Mouse (Mus musculus): ENCODE measurements around the gene Nxpe3. TPM values are rescaled to one million over a fixed set of nuclear protein-coding genes. Genes with fewer than 3 reads are reported as not detected.
A peak's percentile ranks its signal among the peaks of the same experiment; 100 is the strongest.

Gene Nxpe3
- total and polyA plus RNA-seq, 3 experiments: 0.43 to 0.51 (median 0.44) TPM

DNA sequence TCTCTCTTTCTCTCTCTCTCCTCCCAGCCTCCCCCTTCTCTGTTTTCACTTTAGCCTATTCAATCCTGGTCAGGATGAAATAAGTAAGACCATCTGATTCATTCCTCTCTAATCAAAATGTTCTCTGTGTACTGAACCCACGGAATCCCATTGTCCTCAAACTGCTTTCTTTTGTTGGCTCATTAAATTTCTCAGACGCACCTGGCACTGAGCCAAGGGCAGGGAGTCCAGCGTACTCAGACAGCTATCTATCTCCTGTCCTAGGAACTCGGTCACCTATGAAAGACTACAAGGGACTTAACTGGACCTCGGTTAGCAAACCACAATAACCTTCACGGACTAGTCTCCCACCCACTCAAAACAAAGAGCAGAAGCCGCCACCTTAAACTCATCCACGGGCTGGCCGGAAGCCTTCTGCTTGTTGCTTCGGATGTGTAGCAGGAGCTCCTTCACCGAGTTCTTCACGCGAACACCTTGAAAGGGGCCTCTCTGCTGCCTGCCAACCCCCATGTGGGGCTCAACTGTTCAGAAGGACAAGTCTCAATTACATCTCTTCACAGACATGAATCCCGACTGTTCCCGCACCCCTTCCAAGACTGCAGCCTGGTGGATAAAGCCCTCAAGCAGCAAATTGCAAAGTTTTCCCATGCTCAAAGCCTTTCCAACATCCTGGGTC lies 75.8 kb downstream of the Nxpe3 start:
- WGBS: 22% methylated on average over 15 of the region's 15 CpGs
- H3K27ac ChIP-seq: peak overlapping the region; percentile 95
- peak overlapping the region; percentile 77 for H3K4me3 ChIP-seq
- peaks cover 17% of the 10 kb centered on the region for H3K36me3 ChIP-seq (ENCODE audit: control insufficient read depth, insufficient read depth, low read length)
- peaks cover 1% of the 10 kb centered on the region; the same call in 1 of the 2 replicates for H3K4me1 ChIP-seq (ENCODE audit: control insufficient read depth, insufficient read depth, low read length)
- H3K79me2 ChIP-seq (replicated peaks; ENCODE audit: control insufficient read depth, insufficient read depth, low read length): peaks cover 2% of the 10 kb centered on the region; the same call in 1 of the 2 replicates
- peak overlapping the region; percentile 68 for H3K9ac ChIP-seq (ENCODE audit: low read depth, low read length)
- intact Hi-C loops (cut with DNase I): no loop called here
- TF ChIP-seq CTCF (IDR thresholded peaks at IDR 0.05): no peak
- TF ChIP-seq POLR2A (IDR thresholded peaks at IDR 0.05; ENCODE audit: insufficient read depth, low read depth, low read length): no peak
- TF ChIP-seq EP300 (IDR thresholded peaks at IDR 0.05; ENCODE audit: insufficient read depth, low read depth, low read length): no peak
- no peaks in the 10 kb centered on the region for H3K27me3 ChIP-seq (ENCODE audit: control insufficient read depth, insufficient read depth, low read length)
- peak; percentile 56 to 66 for DNase-seq

DNA sequence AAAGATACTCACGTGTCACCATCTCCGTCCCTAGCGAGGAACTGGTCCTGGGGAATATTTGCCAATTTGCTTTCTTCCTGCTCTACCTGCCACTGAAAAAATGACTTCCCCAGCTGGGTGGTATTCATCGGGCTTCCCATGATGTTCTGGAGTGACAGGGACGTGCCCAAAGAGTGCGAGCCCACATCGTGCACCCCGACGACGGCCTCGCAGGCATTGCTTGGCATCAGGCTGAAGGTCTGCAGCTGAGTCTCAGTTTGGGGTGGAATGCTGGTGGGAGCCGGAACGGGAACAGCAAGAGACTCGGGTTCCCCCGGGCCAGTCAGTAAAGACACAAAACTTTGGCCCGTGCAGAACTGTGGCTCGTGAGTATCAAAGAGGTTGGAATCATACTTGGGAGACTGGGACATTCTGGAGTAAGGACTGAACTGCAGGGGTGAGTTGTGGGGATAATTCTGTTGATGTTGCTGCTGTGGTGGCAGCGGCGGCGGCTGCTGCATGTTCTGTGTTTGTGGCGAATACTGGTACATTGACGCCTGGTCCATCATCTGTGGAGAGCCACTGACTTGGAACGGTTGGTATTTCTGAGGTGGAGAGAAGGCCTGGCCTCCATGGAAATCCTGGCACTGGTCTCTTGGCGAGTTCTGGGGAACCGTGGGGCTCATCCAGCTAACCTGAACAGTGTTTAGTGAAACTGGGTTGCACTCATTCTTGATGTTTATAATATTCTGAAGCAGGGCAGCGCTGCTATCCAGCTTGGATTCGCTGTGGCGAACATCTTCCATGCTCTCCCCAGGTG lies 77.2 kb downstream of the Nxpe3 start:
- intact Hi-C loops (cut with DNase I): no loop called here
- no peaks in the 10 kb centered on the region for H3K27me3 ChIP-seq (ENCODE audit: control insufficient read depth, insufficient read depth, low read length)
- no peak overlapping the region for H3K9ac ChIP-seq (ENCODE audit: low read depth, low read length)
- H3K4me3 ChIP-seq: no peak overlapping the region
- no peak for TF ChIP-seq EP300 (IDR thresholded peaks at IDR 0.05; ENCODE audit: insufficient read depth, low read depth, low read length)
- no peak for TF ChIP-seq CTCF (IDR thresholded peaks at IDR 0.05)
- TF ChIP-seq POLR2A (IDR thresholded peaks at IDR 0.05; ENCODE audit: insufficient read depth, low read depth, low read length): no peak
- 94% methylated on average over 28 of the region's 28 CpGs for WGBS
- peaks cover 1% of the 10 kb centered on the region; the same call in 1 of the 2 replicates for H3K4me1 ChIP-seq (ENCODE audit: control insufficient read depth, insufficient read depth, low read length)
- no peak for DNase-seq
- peaks cover 17% of the 10 kb centered on the region for H3K36me3 ChIP-seq (ENCODE audit: control insufficient read depth, insufficient read depth, low read length)
- peaks cover 2% of the 10 kb centered on the region; the same call in 1 of the 2 replicates for H3K79me2 ChIP-seq (replicated peaks; ENCODE audit: control insufficient read depth, insufficient read depth, low read length)
- H3K27ac ChIP-seq: no peak overlapping the region

DNA sequence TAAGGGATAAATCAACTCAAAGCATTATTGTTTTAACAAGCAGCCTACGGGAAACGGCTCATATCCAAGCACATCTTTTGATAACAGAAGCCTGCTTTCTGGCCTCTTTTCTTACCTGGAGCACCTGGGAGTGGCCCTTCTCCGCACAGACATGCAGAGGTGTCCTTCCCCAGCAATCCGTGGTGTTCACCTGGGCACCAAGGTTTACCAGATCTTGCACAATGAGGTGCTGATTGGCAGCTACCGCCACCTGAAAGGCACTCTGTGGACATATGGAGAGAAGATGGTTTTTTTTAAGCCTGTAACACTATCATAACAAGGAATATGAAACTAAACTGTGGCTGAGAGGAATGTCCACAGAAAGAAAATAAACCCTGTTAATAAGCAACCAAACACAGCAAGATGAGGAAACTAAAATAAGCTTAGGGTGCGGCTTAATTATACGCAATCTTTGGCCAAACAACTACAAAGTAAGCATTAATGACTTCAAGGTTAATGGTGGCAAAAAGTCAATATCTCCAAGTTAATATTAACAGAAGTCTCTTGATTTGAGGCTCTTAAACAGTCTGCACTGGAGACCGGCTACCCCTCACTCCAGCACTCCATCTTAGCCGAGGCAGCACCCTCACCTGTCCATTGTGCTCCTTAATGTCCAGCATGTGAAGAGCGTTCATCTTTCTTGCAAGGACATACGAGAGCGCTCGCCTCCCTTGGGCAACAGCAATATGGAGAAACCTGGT lies 78.7 kb downstream of the Nxpe3 start:
- H3K36me3 ChIP-seq (ENCODE audit: control insufficient read depth, insufficient read depth, low read length): peaks cover 19% of the 10 kb centered on the region
- WGBS: 95% methylated on average over 13 of the region's 13 CpGs
- no peak for DNase-seq

DNA sequence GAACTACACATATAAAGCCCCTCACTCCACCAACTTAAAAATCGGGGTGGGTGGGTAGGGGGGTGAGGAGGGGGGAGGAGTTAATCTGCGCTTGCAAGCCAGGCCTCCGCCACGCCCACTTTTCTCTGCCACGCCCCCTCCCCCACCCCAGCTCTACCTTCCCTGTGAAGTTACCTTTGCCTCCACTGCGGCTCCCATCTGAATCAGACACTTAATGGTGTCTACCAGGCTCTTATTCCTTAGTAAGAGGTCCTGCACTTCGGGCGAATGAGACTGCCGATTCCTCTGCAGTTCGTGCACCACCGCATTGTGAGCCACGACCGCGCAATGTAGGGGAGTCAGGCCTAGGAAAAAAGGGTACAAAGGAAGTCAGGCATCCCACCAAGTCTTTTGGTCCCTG lies 79.6 kb downstream of the Nxpe3 start:
- no peaks in the 10 kb centered on the region for H3K27me3 ChIP-seq (ENCODE audit: control insufficient read depth, insufficient read depth, low read length)
- WGBS: 90% methylated on average over 14 of the region's 14 CpGs
- H3K36me3 ChIP-seq (ENCODE audit: control insufficient read depth, insufficient read depth, low read length): peaks cover 19% of the 10 kb centered on the region
- no peak overlapping the region for H3K27ac ChIP-seq
- peaks cover 2% of the 10 kb centered on the region; the same call in 1 of the 2 replicates for H3K79me2 ChIP-seq (replicated peaks; ENCODE audit: control insufficient read depth, insufficient read depth, low read length)
- no peak overlapping the region for H3K9ac ChIP-seq (ENCODE audit: low read depth, low read length)
- intact Hi-C loops (cut with DNase I): no loop called here
- H3K4me1 ChIP-seq (ENCODE audit: control insufficient read depth, insufficient read depth, low read length): peaks cover 1% of the 10 kb centered on the region; the same call in 1 of the 2 replicates
- no peak for TF ChIP-seq POLR2A (IDR thresholded peaks at IDR 0.05; ENCODE audit: insufficient read depth, low read depth, low read length)
- no peak for TF ChIP-seq EP300 (IDR thresholded peaks at IDR 0.05; ENCODE audit: insufficient read depth, low read depth, low read length)
- H3K4me3 ChIP-seq: no peak overlapping the region
- no peak for DNase-seq

More for the DNA sequence above, 78.7 kb downstream of the Nxpe3 start:
- Histone ChIP-seq H3K27me3 (ENCODE audit: control insufficient read depth, insufficient read depth, low read length) (no peaks in the 10 kb centered on the region), H3K79me2 (replicated peaks; ENCODE audit: control insufficient read depth, insufficient read depth, low read length) (peaks cover 2% of the 10 kb centered on the region; the same call in 1 of the 2 replicates), H3K4me3 (no peak overlapping the region), H3K9ac (ENCODE audit: low read depth, low read length) (no peak overlapping the region), H3K27ac (no peak overlapping the region), H3K4me1 (ENCODE audit: control insufficient read depth, insufficient read depth, low read length) (peaks cover 1% of the 10 kb centered on the region; the same call in 1 of the 2 replicates)
- intact Hi-C loops (cut with DNase I): no loop called here
- no peak for TF ChIP-seq POLR2A (IDR thresholded peaks at IDR 0.05; ENCODE audit: insufficient read depth, low read depth, low read length)
- no peak for TF ChIP-seq EP300 (IDR thresholded peaks at IDR 0.05; ENCODE audit: insufficient read depth, low read depth, low read length)
- no peak for TF ChIP-seq CTCF (IDR thresholded peaks at IDR 0.05)

DNA sequence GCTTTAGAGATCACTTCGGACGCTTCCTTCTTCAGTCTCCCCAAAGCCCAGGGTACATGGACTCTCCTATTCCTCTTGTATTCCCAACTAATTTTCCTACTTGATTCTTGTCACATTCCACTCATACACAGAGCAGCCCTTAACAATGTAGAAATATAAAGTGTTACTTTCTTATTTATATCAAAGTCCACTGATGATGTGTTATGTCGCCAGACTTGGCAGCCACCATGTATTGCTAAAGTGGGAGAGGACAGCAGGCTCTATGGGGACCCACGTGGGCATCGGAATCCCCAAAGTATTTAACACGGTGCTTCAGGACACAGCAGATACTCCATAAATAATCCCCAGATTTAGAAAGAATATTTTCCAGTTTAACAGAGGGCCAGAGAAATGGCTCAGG lies 80.4 kb downstream of the Nxpe3 start:
- Histone ChIP-seq H3K4me3 (no peak overlapping the region), H3K9ac (ENCODE audit: low read depth, low read length) (no peak overlapping the region), H3K27me3 (ENCODE audit: control insufficient read depth, insufficient read depth, low read length) (no peaks in the 10 kb centered on the region), H3K27ac (no peak overlapping the region), H3K79me2 (replicated peaks; ENCODE audit: control insufficient read depth, insufficient read depth, low read length) (peaks cover 2% of the 10 kb centered on the region; the same call in 1 of the 2 replicates), H3K4me1 (ENCODE audit: control insufficient read depth, insufficient read depth, low read length) (peaks cover 1% of the 10 kb centered on the region; the same call in 1 of the 2 replicates), H3K36me3 (ENCODE audit: control insufficient read depth, insufficient read depth, low read length) (peaks cover 19% of the 10 kb centered on the region)
- WGBS: 88% methylated on average over 6 of the region's 6 CpGs
- intact Hi-C loops (cut with DNase I): no loop called here
- no peak for DNase-seq
- TF ChIP-seq CTCF (IDR thresholded peaks at IDR 0.05): no peak
- TF ChIP-seq POLR2A (IDR thresholded peaks at IDR 0.05; ENCODE audit: insufficient read depth, low read depth, low read length): no peak
- TF ChIP-seq EP300 (IDR thresholded peaks at IDR 0.05; ENCODE audit: insufficient read depth, low read depth, low read length): no peak
